Mouse (Mus musculus) ES-Bruce4 (cell line): ENCODE measurements around the gene Gng4. TPM values are rescaled to one million over a fixed set of nuclear protein-coding genes. Genes with fewer than 3 reads are reported as not detected.

Experiments
- H3K27ac ChIP-seq: 2 replicates; pipeline ENCODE4 v1.5.1; 2012; ENCODE audit warnings: low read length, inconsistent platforms; ENCODE audit not compliant: insufficient read depth
- H3K27me3 ChIP-seq: 2 replicates; pipeline ENCODE4 v1.6.1; 2012; ENCODE audit warnings: mild to moderate bottlenecking, low read length, inconsistent platforms; ENCODE audit not compliant: control insufficient read depth, poor library complexity, insufficient read depth, severe bottlenecking
- H3K36me3 ChIP-seq: 2 replicates; pipeline ENCODE4 v1.6.1; 2012; ENCODE audit warnings: inconsistent platforms, mild to moderate bottlenecking, low read length, moderate library complexity; ENCODE audit not compliant: control insufficient read depth, poor library complexity, insufficient read depth, severe bottlenecking
- H3K4me1 ChIP-seq: one replicate; pipeline ENCODE4 v1.8.1; 2011; ENCODE audit warnings: low read length; ENCODE audit not compliant: control insufficient read depth, insufficient read depth
- H3K4me3 ChIP-seq: 2 replicates; pipeline ENCODE4 v1.5.1; 2011; ENCODE audit warnings: low read depth, mild to moderate bottlenecking, low read length
- H3K9ac ChIP-seq: 2 replicates; pipeline ENCODE4 v1.6.1; 2012; ENCODE audit warnings: low read depth, mild to moderate bottlenecking, inconsistent platforms; ENCODE audit not compliant: poor library complexity, severe bottlenecking
- H3K9me3 ChIP-seq: replicated peaks from 2 replicates; pipeline ENCODE4 v1.6.1; 2012; ENCODE audit warnings: mild to moderate bottlenecking, low read length, inconsistent platforms; ENCODE audit not compliant: control insufficient read depth, poor library complexity, insufficient read depth, severe bottlenecking
- CTCF ChIP-seq: IDR thresholded peaks from one replicate; pipeline ENCODE4 v1.8.1; 2011; ENCODE audit warnings: low read depth, low read length
- EP300 ChIP-seq: IDR thresholded peaks from 2 replicates; pipeline ENCODE4 v1.6.1; 2011; ENCODE audit warnings: low read depth, low read length; ENCODE audit not compliant: insufficient read depth
- POLR2A ChIP-seq: IDR thresholded peaks from one replicate; pipeline ENCODE4 v1.8.1; 2011; ENCODE audit warnings: low read length; ENCODE audit not compliant: insufficient read depth
- polyA plus RNA-seq: library from polyadenylated mRNA; stranded (reverse); fragments of >200 nt; gene quantifications from 2 replicates; pipeline ENCODE4 v1.2.4, GENCODE M21; 2011; ENCODE audit warnings: low read depth; ENCODE audit not compliant: missing spikeins, insufficient read depth, insufficient read length

The Gng4 gene
- not detected in 2 replicates for polyA plus RNA-seq

DNA sequence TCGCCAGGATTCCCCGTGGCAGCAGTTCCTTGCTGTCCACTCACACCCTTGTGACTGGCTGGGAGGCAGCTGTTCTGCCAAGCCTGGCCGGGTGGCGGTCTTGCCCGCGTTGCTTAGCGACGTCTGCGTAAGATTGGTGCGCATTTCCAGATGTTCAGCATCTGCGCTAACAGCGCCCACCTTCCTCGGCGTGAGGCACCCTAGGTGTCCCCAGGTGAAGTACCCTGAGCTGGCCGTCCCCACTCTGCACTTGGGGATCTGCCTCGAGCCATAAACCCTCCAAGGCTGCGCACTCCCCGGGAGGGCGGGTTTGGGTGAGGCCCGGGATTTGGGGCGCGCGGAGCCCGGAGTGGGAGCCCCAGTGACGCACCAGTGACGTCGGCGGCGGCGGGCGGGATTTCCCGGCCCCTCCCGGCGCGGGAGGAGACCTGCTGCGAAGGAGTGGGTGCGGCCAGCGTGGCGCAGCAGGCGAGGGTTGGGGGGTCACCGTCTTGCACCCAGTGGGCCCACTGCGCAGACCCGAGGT is at the start of gene Gng4:
Gene Gng4, plus strand, starts transcription at position 166 of the 526 bp plus-strand sequence.
- Histone ChIP-seq H3K9ac (peak within 1 kb of the TSS; percentile 52), H3K9me3 (no peaks in the 10 kb centered on the region), H3K27ac (no peak within 1 kb of the TSS), H3K27me3 (peaks cover 8% of the 10 kb centered on the region), H3K36me3 (no peaks in the 10 kb centered on the region), H3K4me1 (no peaks in the 10 kb centered on the region), H3K4me3 (peak within 1 kb of the TSS; percentile 90)
- TF ChIP-seq EP300, result no peak
- TF ChIP-seq CTCF, result no peak
- TF ChIP-seq POLR2A, result no peak

DNA sequence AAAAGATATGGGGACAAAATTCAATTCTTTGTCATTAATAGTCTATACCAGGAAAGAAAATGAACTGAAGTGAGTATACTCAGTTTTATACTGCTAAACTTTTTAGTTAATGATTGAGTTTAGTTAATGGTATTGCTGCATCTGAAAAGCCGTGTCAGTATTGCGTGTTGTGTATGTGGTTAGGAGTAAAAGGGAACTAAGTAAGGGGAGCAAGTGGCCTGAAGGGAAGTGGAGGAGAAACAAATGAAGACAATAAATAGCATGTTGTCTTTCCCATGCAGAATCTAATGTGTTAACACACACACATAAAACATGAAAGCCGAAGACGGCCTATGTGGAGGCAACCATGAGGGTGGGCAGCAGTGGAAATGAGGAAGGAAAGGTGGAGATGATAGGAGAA is 44.6 kb upstream of the Gng4 start:
- Histone ChIP-seq H3K27me3 (no peaks in the 10 kb centered on the region), H3K4me1 (no peaks in the 10 kb centered on the region), H3K4me3 (no peak overlapping the region), H3K36me3 (no peaks in the 10 kb centered on the region), H3K27ac (no peak overlapping the region), H3K9ac (no peak overlapping the region), H3K9me3 (no peaks in the 10 kb centered on the region)
- TF ChIP-seq CTCF (no peak), POLR2A (no peak), EP300 (no peak)

DNA sequence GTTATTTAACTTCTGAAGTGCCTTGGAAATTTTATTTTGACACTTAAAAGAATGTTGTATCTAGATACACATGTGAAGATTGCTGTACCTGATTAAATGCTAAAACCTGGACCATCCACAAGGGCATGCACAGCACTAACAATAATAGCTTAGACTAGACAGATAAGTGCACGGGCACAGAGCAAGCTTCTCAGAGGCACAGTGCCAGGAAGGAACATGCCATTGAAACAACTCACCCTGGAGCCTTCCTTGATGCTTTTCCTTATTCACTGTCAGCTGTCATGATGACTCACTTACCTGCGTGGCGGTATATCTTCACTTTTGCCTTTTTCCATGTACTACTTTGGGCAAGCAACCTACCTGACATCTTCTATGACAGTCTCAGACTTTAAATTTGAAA is 37.9 kb upstream of the Gng4 start:
- H3K27me3 ChIP-seq, result no peaks in the 10 kb centered on the region

DNA sequence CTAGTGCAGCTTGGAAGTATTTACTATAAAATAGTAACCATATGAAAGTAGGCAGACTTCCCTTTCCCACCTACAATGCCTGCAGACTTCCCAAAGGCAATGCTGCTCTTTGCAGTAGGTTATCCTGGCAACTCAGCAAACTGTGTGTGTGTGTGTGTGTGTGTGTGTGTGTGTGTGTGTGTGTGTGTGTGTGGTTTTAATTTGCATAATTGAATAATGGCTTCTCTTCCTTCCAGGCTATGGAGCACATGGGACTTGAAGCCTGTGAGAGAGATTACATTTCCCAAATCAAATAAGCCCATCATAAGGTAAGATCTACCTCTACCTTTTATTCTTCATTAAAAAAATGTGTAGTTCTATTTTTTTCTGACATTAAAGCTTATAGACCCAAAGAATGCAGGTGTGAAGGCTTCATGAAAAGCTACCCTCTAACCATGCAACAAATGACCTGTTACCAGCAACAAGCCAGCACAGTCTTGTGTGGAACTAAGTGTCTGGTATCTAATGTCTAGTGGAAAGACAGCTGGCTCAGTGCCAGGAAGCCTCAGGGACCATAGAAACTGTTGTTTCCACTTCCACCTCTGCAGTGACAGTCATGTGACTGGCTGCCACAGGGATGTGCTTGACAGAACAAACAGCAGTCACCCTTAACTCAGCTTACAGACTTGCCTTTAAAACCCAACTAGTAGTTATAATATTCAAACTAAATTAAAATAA is 7.9 kb upstream of the Gng4 start:
- H3K36me3 ChIP-seq, result no peaks in the 10 kb centered on the region
- H3K27ac ChIP-seq, result no peak overlapping the region
- no peaks in the 10 kb centered on the region for H3K27me3 ChIP-seq
- no peaks in the 10 kb centered on the region for H3K4me1 ChIP-seq
- no peak overlapping the region for H3K9ac ChIP-seq
- H3K9me3 ChIP-seq, result no peaks in the 10 kb centered on the region
- no peak for TF ChIP-seq EP300
- no peak for TF ChIP-seq POLR2A
- TF ChIP-seq CTCF, result no peak
- no peak overlapping the region for H3K4me3 ChIP-seq

More for the DNA sequence above, 37.9 kb upstream of the Gng4 start:
- H3K27ac ChIP-seq, result no peak overlapping the region
- H3K36me3 ChIP-seq, result no peaks in the 10 kb centered on the region
- no peak overlapping the region for H3K4me3 ChIP-seq
- H3K4me1 ChIP-seq, result no peaks in the 10 kb centered on the region
- H3K9ac ChIP-seq, result no peak overlapping the region
- TF ChIP-seq EP300 (no peak), POLR2A (no peak), CTCF (no peak)
- no peaks in the 10 kb centered on the region for H3K9me3 ChIP-seq

DNA sequence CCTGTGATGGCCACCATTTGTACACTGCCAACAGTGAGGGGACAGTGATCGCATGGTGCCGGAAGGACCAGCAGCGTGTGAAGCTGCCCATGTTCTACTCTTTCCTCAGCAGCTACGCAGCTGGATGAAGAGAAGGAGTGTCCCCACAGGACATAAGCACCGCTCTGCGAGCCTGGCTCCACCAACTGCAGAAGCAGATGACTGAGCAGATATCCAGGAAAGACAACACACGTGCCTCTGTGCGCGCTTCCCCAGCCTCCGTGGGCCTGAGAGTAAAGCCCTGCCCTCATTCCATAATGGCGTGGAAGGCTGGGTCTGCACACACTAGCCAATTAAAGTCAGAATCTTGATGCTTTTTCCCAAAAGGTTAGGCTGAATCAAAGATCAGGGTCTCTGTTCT is 6.8 kb upstream of the Gng4 start:
- TF ChIP-seq EP300 (no peak), POLR2A (no peak), CTCF (no peak)
- Histone ChIP-seq H3K27me3 (no peaks in the 10 kb centered on the region), H3K9ac (no peak overlapping the region), H3K9me3 (no peaks in the 10 kb centered on the region), H3K4me3 (no peak overlapping the region), H3K4me1 (no peaks in the 10 kb centered on the region), H3K36me3 (no peaks in the 10 kb centered on the region), H3K27ac (no peak overlapping the region)

DNA sequence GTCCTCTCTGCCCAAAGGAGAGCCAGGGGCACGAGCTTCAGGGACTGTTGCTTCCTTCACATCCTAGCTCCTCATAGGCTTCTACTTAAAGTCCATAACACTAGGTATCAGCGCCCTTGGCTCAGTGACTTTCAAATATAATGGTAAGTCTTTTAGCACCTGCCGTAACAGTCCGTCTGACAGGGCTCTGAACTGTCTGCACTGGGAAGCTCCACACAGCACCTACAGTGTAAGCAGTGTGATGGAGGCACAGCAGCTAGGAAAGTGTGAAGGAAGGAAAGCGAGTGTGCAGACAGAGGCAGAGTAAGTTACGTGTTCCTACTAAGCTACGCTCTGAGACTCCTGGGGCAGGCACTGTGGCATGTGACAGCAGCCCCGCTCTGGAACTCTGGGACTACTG is 6.2 kb upstream of the Gng4 start:
- Histone ChIP-seq H3K9ac (no peak overlapping the region), H3K9me3 (no peaks in the 10 kb centered on the region), H3K36me3 (no peaks in the 10 kb centered on the region), H3K4me3 (no peak overlapping the region), H3K27ac (no peak overlapping the region), H3K27me3 (no peaks in the 10 kb centered on the region), H3K4me1 (no peaks in the 10 kb centered on the region)
- TF ChIP-seq POLR2A (no peak), CTCF (no peak), EP300 (no peak)
